Mouse (Mus musculus): ENCODE results near the gene Sdk1.

DNA sequence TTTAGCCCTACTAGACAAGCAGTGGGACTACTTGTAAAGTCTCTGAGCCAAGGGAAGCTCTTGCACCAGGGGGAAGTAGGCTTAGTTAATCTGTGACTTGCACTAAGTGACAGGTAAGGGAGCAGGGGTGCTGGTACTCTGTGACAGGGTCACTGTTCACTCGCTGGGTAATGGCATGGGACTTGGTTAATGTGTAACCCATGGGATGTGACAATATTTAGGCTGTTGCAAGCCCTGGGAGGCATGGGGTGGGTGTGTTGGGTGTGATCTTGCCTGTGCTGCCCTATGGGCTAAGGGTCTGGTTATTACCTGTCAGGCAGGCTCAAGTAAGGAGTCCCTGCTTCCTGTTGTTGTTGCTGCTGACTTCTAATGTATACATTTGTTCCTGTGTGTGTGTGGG lies 616.5 kb downstream of the Sdk1 start:
- TF ChIP-seq CTCF (IDR thresholded peaks at IDR 0.05; ENCODE audit: low read depth) = no peak
- no peak for TF ChIP-seq EP300 (IDR thresholded peaks at IDR 0.05; ENCODE audit: low read depth)

Measured in heart, postnatal 0 days (tissue).